Mouse (Mus musculus) liver, adult (tissue): Measurements from ENCODE around the gene 1700020L24Rik.

Experiments
- GATA4 ChIP-seq: IDR thresholded peaks from 2 replicates; pipeline ENCODE4 v1.6.1; 2014; ENCODE audit warnings: mild to moderate bottlenecking, low read length; ENCODE audit not compliant: insufficient replicate concordance

1700020L24Rik gene

GRCm38 (mm10) chr11:83451281-83451680 is 13.8 kb downstream of the 1700020L24Rik start:
- TF ChIP-seq GATA4: no peak

DNA sequence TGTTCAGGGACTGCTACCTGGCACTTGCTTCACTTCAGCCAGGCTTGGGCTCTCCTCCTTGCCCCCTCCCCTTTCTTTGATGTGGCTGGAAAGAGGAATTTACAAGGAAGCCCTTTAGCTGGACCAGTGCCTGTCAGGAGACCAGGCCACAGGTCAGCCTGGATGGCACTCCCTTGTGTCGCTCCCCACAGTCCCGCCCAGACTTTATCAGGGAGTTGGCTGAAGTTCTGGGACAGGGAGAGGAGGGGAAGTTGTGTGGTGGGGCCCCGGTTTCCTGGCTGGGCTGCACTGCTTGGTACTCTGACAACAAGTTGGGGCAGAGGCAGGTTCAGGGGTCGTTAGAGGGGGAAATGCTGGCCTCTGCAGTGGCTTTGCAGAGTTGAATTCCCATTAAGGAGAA is 17.1 kb downstream of the 1700020L24Rik start:
- TF ChIP-seq GATA4: no peak

DNA sequence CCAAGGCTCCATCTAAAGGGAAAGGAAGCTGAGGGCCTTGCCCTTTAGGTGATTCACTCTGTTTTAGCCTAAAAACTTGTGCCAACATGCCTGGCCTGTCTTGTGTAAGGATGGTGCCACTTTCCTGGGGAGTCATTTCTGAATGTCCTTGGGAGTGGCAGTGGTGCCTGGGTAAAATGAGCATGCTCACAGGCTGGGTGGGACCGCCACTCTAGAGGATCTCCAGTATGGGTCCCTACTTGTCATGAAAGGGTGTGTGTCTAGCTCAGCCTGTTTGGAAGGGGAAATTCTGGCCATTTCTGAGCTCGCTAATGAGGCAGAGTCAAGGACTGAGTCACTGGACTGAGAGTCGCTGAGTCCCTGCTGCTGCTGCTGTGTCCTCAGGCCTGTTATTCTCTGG is 18.1 kb downstream of the 1700020L24Rik start:
- no peak for TF ChIP-seq GATA4

GRCm38 (mm10) chr11:83457257-83457656 is 19.8 kb downstream of the 1700020L24Rik start:
- no peak for TF ChIP-seq GATA4

DNA sequence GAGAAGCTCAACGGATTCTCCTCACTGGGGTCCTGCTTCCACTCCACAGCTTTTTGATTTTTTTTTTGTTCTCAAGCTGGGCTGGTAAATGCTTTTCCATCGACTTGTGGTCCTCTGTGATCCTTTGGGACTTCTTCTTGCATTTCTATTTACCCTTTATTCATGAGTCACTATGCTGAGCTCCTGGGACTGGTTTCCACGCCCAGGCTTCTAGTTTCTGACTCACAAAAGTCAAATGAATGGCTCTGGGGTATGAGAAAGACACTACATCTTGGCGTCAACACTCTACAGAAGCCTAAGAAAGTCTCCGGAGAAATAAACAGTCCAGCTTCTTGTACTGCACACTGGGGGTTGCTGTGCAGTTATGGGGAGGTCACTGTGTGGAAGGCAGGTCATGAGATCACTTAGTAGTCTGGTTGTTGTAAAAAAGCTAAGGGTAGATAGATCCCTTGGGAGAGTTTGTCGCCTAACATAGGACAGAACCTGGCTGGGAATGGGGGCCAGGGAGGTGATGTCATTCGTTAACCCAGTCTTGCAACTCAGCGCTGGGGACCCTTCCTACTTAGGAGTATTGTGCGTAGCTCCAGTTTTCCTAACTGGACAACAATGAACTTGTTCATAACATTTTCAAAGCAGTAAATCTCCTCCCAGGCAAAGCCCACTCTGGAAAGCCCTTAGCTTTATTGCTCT is 20.6 kb downstream of the 1700020L24Rik start:
- no peak for TF ChIP-seq GATA4

GRCm38 (mm10) chr11:83461462-83462027 is 24.1 kb downstream of the 1700020L24Rik start:
- TF ChIP-seq GATA4: no peak

DNA sequence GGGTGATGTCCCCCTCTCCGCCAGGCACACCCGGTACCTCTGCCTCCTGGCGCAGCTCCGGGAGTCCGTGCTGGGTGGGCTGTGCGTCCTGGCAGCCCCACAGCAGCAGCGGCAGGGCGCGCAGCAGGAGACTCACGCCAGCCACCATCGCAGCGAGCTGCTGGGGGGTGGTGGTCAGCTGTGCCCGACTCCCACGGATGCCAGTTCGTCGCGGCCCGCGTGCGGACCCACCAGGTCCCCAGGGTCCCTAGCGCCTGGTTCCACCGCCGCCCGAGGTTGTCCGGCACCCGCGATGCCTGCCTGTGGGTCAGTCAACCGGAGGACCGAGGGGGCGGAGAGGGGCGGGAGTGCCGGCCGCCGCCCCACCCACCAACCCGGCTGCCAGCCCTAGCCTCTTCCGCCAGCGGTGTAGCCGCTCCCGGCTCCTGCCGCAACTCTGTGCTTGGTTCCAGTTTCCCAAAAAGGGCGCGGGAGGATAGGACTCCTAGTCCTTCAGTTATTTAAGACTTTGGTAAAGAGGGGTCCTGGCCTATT is 25.3 kb downstream of the 1700020L24Rik start, which contains the start of gene Mmp28:
TSS of gene Mmp28 (minus strand) at position 361 of the 534 bp plus-strand sequence.
- TF ChIP-seq GATA4: no peak

DNA sequence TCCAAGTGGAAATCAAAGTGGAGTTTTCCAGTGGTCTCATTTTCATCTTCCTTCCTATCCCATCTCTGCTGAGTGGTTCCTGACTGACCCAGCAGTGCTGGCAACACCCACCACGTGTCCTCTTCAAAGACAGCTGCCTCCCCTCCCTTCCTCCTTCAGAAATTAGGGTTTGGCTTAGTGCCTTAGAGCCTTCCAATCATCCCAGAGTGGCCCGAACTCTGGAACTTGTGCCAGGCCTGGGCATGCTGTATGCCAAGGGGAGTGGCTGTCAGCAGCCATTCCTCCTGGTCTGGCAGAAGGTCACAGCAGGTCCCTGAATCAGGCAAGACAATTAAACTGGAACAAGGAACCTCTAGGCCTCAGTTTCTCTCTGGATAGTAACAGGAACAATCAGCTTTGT is 28.5 kb downstream of the 1700020L24Rik start:
- TF ChIP-seq GATA4: no peak

DNA sequence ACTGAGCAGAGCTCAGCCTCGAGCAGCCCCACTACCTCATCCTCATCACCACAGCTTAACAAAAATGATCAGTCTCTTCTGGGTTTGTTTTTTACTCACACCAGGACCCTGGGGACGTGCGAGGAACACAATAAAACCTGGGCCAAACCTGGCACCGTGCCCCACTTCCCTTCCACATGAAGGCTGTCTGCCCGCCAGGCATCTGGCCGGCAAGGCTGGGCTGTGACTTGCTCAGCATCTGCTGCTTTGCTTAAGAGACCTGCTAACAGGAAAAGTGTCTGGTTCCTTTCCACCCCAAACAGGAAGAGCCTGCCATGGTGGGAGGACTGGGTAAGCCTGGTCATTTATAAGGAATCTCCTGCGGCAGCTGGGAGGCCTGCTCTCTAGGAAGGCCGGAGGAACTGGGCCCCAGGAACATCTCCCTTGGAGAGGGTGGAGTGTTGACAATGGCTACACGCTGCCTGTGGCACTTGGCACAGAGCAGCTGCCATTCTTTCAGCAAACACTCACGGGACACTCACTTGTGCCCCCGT is 29.7 kb downstream of the 1700020L24Rik start:
- no peak for TF ChIP-seq GATA4

- no peak for TF ChIP-seq GATA4
Measured at GRCm38 (mm10) chr11:83468765-83469164, 31.3 kb downstream of the 1700020L24Rik start.

DNA sequence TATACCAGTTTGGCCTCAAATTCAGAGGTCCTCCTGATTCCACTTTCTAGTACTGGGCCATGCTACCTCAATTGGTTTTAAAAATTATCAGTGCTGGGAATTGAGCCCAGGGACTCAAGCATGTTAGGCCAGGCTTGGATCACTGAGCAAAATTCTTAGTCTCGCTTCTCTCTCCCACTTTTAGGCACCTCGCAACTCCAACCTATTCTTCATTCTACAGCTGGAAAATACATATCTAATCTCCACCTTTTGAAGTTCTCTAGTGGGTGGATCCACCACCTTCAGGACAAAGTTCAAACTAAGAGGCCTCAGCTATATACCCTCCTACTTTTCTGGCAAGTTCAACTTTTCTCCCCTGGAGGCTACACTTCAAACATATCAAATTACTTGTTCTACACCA is 34.3 kb downstream of the 1700020L24Rik start:
- TF ChIP-seq GATA4: no peak

DNA sequence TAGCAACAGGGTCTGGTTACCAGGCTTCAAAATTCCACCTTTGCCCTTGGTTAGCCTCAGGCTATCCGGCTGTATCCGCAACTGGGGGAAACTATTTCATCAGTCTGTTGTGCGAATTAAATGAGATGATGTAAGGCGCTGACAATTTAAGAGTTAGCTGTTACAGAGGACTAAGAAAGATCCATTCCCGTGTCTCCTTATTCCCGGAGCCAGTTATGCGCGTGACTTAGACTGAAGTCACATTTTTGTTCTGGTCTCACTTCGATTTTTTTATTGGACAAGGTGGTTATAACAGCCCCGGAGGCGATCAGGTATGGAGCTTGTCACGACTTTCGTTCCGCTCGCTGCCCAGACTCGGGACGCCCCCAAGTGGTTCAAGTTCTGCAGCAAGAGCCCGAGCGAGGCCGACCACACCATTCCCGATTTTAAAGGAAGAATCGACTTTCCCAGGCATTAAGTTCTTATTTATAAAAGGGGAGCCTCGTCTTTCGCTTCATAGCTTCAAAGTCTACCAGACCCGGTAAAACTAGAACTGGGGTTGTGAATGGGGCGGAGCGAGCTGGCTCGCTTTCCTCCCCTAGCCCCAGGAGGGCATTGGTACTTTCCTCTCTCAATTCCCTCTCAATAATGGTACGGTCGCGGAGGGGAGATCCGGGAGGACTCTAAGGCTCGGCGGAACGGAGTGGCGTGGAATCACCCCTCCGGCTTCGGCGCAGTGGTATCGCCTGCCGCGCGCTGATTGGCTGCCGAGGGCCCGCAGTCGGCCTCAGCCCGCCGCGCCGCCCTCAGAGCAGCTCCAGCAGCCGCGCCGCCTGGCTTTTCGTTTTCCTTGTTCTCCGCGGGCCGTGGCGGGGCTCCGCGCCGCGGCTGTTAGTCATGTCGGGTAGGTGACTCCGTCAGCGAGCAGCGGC is 35.1 kb downstream of the 1700020L24Rik start, which contains the start of gene Taf15:
TSS of gene Taf15 (plus strand) at position 763 of the 911 bp plus-strand sequence.
- no peak for TF ChIP-seq GATA4

DNA sequence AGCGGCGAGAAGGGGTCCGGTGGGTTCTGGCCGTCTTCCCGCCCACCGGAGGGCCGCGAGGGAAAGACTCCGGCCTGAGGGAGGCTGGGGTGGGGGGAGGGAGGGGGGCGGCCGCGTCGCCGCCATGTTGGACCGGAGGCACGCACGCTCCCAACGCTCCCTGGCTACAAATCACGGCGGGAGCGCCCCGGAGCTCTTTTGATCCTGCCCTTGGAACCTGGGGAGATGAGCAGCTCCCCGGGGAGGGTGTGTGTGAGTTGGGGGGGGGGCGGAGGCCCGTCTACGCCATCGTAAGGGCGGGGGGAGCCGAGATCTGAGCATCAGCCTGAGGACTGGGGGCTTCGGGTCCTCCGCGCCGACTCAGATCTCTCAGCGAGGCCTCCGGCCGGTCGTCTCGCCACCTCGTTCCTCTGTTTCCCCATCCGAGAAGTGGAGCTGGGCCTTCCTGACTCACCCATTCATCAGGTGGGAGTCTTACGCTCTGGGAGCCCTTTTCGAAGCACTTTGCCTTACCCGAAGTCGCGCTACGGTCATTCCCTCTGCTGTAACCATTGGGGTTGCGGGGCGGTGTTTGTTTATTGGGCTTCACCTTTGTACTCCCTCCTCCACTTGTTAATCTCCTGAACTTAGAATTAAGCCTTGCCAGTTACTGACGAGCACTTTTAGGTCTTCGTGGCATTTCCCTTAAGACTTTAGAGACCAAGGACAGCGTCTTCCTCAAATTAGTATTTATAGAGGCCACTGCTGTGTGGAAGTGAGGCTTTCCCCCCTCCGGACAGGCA is 35.9 kb downstream of the 1700020L24Rik start:
- TF ChIP-seq GATA4: no peak
